Mouse (Mus musculus): ENCODE results near the gene Dnajb9.

DNA sequence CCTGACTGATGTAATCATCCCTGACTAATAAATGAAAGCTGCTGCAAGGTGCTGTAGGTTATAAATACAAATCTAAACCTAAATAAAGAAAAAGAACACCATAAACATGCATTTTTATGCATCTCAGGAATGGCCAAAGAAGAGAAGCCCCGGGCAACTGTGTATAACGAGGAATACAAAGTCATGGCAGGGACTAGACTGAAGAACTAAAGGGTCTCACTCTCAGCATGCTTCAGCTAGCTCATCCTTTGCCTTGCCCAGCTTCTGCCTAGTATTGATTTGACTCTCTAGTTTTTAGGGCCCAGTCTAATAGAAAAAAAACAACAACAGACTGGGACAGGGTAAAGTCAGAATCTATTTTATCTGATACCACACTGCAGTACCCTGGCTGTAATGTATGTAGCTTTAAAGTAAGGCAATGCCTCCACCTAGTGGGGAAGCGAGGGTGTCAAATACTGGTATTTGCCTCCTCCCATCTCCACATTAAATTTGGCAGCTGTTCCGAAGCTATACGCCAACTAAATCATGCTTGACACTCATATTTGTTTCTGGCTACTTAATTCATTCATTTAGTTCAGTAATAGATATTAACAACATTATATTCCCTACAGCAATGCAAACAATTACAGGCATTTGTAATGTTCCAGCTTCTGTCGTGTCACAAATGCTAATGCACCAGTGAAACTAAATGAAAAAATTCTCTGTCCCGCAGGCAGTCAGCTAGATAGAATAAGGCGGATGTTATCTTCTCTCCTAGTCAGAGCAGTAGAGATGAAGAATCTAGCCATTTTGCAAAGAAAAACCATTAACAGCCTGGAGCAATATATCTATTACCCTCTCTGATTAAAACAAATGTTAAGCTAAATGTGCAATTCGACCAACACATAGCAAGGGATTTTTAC is 28.8 kb downstream of the Dnajb9 start:
- TF ChIP-seq POLR2A (IDR thresholded peaks at IDR 0.05; ENCODE audit: control insufficient read depth, extremely low read depth, insufficient read depth, low read length, poor library complexity) (no peak), CTCF (IDR thresholded peaks at IDR 0.05; ENCODE audit: borderline replicate concordance, control insufficient read depth, extremely low read depth, insufficient read depth, low read length, poor library complexity) (no peak)

All from thymus, adult 2 months (tissue).